Mouse (Mus musculus) limb, embryonic 10.5 days (tissue): Measurements from ENCODE around the gene Prkce. TPM values are rescaled to one million over a fixed set of nuclear protein-coding genes. Genes with fewer than 3 reads are reported as not detected.
"Not testable (repeated sequence)": the region's sequence is repeated elsewhere in the genome, so short reads cannot be mapped to it uniquely, and the experiment has no call there.

Experiments
- DNase-seq: peaks from one replicate; pipeline ENCODE4 v3.0.0-alpha.2; 2017; ENCODE audit warnings: low spot score
- H3K27ac ChIP-seq: fragments of 300-500 bp; sonication (generic); 2 replicates; pipeline ENCODE4 v1.5.1; 2016; ENCODE audit warnings: mild to moderate bottlenecking
- H3K27me3 ChIP-seq: fragments of 300-500 bp; sonication (generic); 2 replicates; pipeline ENCODE4 v1.6.1; 2016; ENCODE audit warnings: low read depth, mild to moderate bottlenecking; ENCODE audit not compliant: poor library complexity, severe bottlenecking
- H3K36me3 ChIP-seq: fragments of 300-500 bp; sonication (generic); 2 replicates; pipeline ENCODE4 v1.6.1; 2016; ENCODE audit warnings: mild to moderate bottlenecking, moderate library complexity
- H3K4me1 ChIP-seq: fragments of 300-500 bp; sonication (generic); 2 replicates; pipeline ENCODE4 v1.6.1; 2016
- H3K4me3 ChIP-seq: fragments of 300-500 bp; sonication (generic); 2 replicates; pipeline ENCODE4 v1.5.1; 2016; ENCODE audit warnings: mild to moderate bottlenecking, moderate library complexity
- H3K9me3 ChIP-seq: fragments of 300-500 bp; sonication (generic); replicated peaks from 2 replicates; pipeline ENCODE4 v1.6.1; 2016; ENCODE audit warnings: mild to moderate bottlenecking
- WGBS: fragments of 180-500 bp; shearing (Covaris S2); methylation state at CpG from one replicate; pipeline ENCODE4 v1.1.7; 2016; 5-methylcytosine and 5-hydroxymethylcytosine counted together
- polyA plus RNA-seq: library from polyadenylated mRNA; unstranded; fragments of >200 nt; fragmentation: Nextera tagmentation; extraction: Ambion mirVana; gene quantifications from 2 replicates; pipeline ENCODE4 v1.2.1, GENCODE M21; 2016

The Prkce gene
- polyA plus RNA-seq, 1 experiment from 2014 or later = 4.9 TPM

DNA sequence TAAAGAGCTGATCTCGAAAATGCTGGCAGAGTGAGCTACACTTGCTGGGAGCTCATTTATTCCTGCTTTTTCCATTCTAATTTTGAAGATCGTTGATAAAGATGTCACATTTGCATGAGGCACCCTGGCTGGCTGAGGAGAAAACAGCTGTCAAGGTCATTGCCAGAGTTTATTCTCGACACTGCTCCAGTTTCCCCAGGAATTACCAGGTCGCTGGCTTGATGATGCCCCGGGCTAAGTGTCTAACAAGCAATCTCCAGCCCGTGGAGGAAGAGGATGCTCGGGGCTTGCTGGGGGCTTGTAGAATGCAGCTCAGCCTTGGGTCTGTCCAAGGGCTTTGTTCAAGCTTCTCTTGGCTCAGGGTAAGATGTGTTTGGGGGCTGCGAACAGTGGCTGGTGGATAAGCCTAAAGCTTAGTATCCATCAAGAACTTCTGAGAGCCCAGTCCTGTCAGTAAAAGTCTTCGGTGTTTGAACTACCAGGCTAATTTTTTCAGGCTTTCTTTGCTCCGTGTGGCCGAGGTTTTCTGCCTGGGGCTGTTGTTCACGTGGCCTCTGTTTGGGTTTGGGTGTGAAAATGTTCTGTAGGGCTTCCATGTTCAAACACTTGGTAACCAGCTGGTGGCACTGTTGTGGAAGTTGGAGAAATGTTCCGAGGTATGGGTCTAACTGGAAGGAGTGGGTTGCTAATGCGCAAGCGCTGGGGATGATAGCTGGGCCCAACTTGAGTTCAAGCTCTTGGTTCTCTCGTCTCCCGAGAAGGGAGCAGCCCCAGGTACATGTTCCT lies 293.3 kb downstream of the Prkce start:
- no peaks in the 10 kb centered on the region for H3K36me3 ChIP-seq
- H3K27me3 ChIP-seq = no peaks in the 10 kb centered on the region
- DNase-seq = no peak
- no peak overlapping the region for H3K4me3 ChIP-seq
- H3K9me3 ChIP-seq = no peaks in the 10 kb centered on the region
- no peak overlapping the region for H3K27ac ChIP-seq
- WGBS = 78% methylated on average over 17 of the region's 17 CpGs
- peaks cover 33% of the 10 kb centered on the region for H3K4me1 ChIP-seq

DNA sequence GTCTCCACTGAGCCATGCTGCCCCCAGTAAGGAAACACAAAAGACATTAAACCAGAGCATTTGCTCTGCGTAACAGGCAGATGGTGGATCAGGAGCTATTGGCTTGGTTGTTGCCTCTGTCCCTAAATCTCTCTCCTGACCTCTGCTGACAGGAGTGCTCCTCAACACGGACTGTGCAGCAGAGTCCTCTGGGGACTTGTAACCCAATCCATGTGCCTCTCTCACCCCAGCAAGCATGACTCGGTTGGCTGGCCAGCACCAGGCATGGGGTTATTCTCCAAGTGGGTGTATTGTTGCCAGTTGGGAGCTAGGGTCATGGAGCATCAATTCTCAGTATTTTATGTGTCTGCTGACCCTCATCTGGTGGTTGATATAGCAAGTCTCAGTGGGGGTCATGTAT lies 295.8 kb downstream of the Prkce start:
- WGBS = 65% methylated on average over 3 of the region's 3 CpGs
- H3K27me3 ChIP-seq = no peaks in the 10 kb centered on the region

DNA sequence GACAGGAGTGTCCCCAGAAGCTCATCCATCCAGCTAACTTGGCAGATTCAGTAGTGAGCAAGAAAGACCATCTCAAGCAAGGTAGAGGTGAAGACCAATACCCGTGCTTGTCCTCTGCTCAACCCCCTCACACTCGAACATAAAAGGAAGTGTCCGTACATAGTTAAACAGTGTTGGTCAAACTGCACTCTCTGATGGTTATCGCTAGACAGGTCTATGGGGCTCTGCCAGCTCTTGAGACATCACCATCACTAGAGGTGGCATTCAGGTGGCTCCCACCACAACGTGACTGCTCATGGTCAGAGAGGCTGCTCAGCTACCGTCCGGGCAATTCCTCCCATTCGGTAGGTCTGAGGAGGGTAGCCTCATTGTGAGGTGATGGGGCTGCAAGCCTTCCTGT lies 296.6 kb downstream of the Prkce start:
- Histone ChIP-seq H3K9me3 (no peaks in the 10 kb centered on the region), H3K27ac (no peak overlapping the region), H3K36me3 (no peaks in the 10 kb centered on the region), H3K4me3 (no peak overlapping the region), H3K4me1 (peaks cover 44% of the 10 kb centered on the region), H3K27me3 (no peaks in the 10 kb centered on the region)
- WGBS = 91% methylated on average over 8 of the region's 8 CpGs
- no peak for DNase-seq

More for the DNA sequence above, 295.8 kb downstream of the Prkce start:
- Histone ChIP-seq H3K9me3 (no peaks in the 10 kb centered on the region), H3K27ac (no peak overlapping the region), H3K4me1 (peaks cover 40% of the 10 kb centered on the region), H3K4me3 (no peak overlapping the region), H3K36me3 (no peaks in the 10 kb centered on the region)
- no peak for DNase-seq

DNA sequence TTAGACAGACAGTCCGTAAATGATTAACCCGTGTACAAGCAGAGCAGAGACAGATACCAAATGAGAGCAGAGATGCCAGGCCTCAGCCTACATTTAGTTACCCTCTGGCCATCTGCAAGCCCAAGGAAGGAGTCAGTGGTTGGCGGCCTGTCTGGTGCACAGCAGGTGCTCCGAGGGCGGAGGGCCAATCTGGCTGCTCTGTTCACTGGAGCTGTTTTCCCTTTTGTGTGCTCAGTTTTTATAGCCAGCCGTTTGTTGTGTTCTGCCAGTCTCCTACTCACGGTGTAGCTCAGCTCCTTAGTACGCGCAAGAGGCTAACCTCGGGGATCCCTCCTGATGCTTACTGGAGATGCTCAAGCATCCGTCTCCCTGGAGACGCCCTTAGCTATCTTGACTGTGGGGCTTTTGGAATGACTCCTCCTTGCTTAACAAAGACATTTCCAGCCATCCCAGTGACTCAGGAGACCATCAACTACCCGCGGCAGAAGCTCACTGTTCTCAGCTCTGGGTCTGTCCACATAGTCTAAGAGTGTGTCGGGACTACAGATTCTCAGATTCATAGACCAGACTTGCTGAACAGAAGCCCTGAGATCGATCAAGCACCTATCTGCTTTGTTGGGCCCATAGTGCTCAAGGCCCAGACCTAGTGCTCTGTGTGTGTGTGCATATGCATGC lies 297.2 kb downstream of the Prkce start:
- Histone ChIP-seq H3K36me3 (no peaks in the 10 kb centered on the region), H3K9me3 (no peaks in the 10 kb centered on the region), H3K4me3 (no peak overlapping the region), H3K4me1 (peaks cover 42% of the 10 kb centered on the region), H3K27ac (no peak overlapping the region; the same call in 1 of the 2 replicates), H3K27me3 (no peaks in the 10 kb centered on the region)
- 80% methylated on average over 16 of the region's 16 CpGs for WGBS
- DNase-seq = no peak

DNA sequence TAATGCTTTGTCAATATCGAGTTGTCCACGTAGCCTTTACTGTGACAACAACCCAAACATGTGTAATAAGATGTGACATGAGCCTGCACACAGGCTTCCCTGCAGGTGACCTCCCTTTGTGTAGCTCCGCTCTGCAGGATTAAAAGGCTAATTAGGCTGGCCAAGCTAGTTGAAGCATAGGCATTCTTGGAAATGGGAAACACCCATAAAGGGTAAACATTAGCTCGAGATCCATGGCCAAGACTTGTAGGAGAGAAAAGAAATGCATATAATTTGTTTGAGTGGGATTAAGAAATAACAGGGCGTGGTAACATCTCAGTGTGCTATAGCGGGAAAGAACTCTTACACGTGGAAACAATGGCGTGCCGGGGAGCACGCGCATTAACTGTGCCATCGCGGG lies 298.3 kb downstream of the Prkce start:
- WGBS = 91% methylated on average over 13 of the region's 13 CpGs
- H3K9me3 ChIP-seq = no peaks in the 10 kb centered on the region
- no peaks in the 10 kb centered on the region for H3K27me3 ChIP-seq
- H3K27ac ChIP-seq = no peak overlapping the region
- no peak for DNase-seq
- peaks cover 39% of the 10 kb centered on the region for H3K4me1 ChIP-seq
- H3K4me3 ChIP-seq = no peak overlapping the region
- H3K36me3 ChIP-seq = no peaks in the 10 kb centered on the region

DNA sequence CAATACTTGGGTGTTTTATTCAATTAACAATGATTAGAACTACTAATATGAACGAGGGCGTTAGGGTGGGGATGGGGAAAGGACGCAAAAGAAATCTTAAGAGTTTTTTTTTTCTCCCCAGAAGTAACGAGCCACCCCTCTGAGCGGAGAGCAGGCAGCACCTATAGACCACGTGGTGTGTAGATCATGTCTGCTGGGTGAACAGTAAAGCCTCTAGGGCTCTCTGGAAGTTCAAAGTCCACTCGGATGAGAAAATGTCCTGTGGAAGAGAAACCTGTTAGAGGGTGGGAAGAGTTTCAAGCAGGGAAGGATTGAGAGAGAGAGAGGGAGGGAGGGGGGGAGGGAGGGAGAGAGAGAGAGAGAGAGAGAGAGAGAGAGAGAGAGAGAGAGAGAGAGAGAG lies 298.8 kb downstream of the Prkce start:
- Histone ChIP-seq H3K27ac (no peak overlapping the region), H3K9me3 (no peaks in the 10 kb centered on the region), H3K4me3 (no peak overlapping the region), H3K27me3 (no peaks in the 10 kb centered on the region), H3K36me3 (no peaks in the 10 kb centered on the region), H3K4me1 (peaks cover 39% of the 10 kb centered on the region)
- no peak for DNase-seq
- WGBS = 87% methylated on average over 7 of the region's 7 CpGs

DNA sequence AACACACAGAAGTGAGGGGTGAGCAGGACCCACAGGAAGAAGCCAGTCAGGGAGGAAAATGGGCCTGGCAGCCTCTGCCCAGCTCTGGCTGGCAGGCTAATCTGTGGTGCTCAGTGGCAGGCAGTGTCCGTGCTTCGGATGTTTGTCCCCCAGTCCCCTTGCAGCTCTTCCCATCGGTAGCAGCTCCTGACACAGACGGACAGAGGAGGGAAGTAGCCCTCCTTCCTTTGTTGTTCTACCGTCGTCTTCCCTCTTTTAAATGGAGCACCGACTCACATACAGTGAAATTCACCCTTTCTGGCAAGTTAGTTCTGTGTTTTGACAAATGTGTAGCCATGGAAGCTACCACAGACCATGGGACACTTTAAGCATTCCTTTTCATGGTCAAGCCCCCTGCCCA lies 299.3 kb downstream of the Prkce start:
- 66% methylated on average over 7 of the region's 7 CpGs for WGBS
- no peak overlapping the region for H3K27ac ChIP-seq
- DNase-seq = no peak
- H3K4me3 ChIP-seq = no peak overlapping the region
- H3K27me3 ChIP-seq = no peaks in the 10 kb centered on the region
- peaks cover 39% of the 10 kb centered on the region for H3K4me1 ChIP-seq
- no peaks in the 10 kb centered on the region for H3K36me3 ChIP-seq
- H3K9me3 ChIP-seq = no peaks in the 10 kb centered on the region

DNA sequence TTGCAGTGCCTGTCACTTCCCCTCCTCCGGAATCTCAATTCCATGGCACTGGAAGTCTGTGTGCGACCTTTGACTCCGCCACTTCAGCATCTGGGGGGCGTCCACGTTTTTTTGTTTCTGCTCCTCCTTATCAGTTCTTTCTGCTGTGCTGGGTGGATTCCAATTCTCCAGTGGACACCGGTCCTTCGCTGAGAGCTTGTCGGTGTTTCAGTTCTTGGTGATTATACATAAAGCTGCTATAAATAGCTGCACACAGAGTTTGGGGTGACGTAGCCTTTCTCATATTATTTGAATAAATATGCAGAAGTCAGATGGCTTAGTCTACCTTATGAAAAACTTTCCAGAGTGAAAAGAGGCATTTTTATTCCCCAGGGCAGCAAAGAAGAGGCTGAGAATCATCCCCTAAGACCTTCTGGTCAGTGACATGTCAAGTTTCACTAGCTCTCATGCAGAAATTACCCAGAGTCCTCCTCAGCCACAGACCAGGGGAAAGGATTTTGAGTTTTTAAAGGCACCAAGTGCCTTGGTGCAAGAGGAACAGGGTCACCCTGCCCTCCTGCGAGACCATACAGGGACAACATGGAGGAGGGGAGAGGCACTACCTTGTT lies 299.8 kb downstream of the Prkce start:
- DNase-seq = no peak
- WGBS = 70% methylated on average over 10 of the region's 10 CpGs
- Histone ChIP-seq H3K27ac (no peak overlapping the region), H3K4me1 (peaks cover 39% of the 10 kb centered on the region), H3K36me3 (no peaks in the 10 kb centered on the region), H3K27me3 (no peaks in the 10 kb centered on the region), H3K9me3 (no peaks in the 10 kb centered on the region), H3K4me3 (no peak overlapping the region)

DNA sequence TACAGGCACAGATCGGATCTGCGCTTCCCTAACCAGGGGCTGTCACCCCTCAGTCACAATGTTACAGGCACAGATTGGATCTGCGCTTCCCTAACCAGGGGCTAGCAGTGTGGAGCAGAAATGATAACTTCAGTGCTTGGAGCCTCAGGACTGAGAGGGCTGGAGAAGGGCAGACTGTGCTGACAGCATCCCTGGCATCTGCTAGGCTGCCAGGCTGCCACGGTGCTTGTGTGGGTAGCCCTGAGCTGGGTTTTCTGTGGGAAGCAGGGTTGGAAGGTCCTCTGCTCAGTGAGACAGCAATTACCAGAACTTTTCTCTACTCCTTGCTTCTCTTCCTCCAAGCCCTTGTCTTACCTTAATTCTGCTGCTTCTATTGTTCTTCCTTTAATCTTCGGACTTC lies 300.4 kb downstream of the Prkce start:
- Histone ChIP-seq H3K4me1 (peaks cover 39% of the 10 kb centered on the region), H3K4me3 (no peak overlapping the region), H3K9me3 (no peaks in the 10 kb centered on the region), H3K27me3 (no peaks in the 10 kb centered on the region), H3K27ac (0 out of 2 replicates have a peak overlapping the region, but pooled peaks have one; percentile 33), H3K36me3 (no peaks in the 10 kb centered on the region)
- WGBS = 87% methylated on average over 5 of the region's 5 CpGs
- no peak for DNase-seq

DNA sequence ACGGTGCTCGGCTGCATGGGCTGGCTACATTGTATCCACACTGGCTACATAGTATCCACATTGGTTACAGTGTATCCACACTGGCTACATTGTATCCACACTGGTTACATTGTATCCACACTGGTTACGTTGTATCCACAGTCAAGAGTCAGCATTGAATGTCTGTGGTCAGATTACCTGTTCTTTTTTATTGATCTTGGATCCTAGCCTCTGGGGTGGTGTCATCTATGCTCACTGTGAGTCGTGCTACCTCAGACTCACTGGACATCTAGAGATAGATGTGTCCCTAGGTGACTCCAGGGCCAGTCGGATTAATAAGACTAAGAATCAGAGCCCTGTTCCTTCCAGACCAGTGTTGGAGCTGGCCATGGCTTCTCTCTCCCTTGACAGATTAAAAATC lies 302.6 kb downstream of the Prkce start:
- no peak for DNase-seq
- Histone ChIP-seq H3K36me3 (no peaks in the 10 kb centered on the region), H3K4me3 (no peak overlapping the region), H3K27me3 (no peaks in the 10 kb centered on the region), H3K4me1 (peaks cover 25% of the 10 kb centered on the region), H3K27ac (no peak overlapping the region), H3K9me3 (no peaks in the 10 kb centered on the region)
- 89% methylated on average over 5 of the region's 5 CpGs for WGBS

DNA sequence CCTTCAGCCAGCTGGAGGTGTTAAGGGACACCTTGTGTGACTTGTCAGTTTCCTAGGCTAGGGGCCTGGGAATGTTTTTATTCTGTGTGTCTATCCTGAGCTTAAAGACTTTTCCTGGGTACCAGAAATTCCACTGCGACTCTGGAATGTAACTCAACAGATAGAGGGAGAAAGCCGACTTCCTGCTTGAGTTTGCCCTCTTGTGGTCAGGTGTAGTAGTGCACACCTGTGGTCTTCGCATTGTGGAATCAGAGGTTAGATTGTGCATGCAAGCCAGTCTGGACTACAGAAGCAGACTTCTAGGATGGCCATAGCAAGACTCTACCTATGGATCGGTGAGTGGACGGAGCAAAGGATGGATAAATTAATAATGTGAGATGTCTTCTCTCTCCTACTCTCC lies 304.1 kb downstream of the Prkce start:
- no peaks in the 10 kb centered on the region for H3K27me3 ChIP-seq
- H3K27ac ChIP-seq = no peak overlapping the region
- H3K36me3 ChIP-seq = no peaks in the 10 kb centered on the region
- WGBS = 41% methylated on average over 5 of the region's 5 CpGs
- peaks cover 14% of the 10 kb centered on the region for H3K4me1 ChIP-seq
- H3K4me3 ChIP-seq = no peak overlapping the region
- DNase-seq = peak; percentile 64
- no peaks in the 10 kb centered on the region for H3K9me3 ChIP-seq

DNA sequence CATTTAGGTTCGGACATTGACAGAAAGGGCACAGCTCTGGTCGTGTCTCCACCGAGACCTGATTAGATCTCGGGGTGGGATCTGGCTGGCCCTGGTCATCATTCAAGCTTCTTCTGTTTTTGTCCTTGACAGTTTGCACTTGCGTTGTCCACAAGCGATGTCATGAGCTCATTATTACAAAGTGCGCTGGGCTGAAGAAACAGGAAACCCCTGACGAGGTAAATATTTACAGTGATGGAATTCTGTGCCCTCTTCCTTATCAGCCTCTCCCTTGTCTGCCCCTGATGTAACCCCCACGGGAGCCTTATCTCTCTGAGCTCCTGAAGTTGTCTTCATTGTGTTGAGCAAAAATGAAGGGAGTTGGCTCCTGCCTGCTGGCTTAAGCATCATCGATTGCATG lies 309.1 kb downstream of the Prkce start:
- Histone ChIP-seq H3K27ac (no peak overlapping the region), H3K4me3 (no peak overlapping the region), H3K4me1 (no peaks in the 10 kb centered on the region), H3K9me3 (no peaks in the 10 kb centered on the region), H3K36me3 (no peaks in the 10 kb centered on the region), H3K27me3 (no peaks in the 10 kb centered on the region)
- 87% methylated on average over 10 of the region's 10 CpGs for WGBS
- no peak for DNase-seq

DNA sequence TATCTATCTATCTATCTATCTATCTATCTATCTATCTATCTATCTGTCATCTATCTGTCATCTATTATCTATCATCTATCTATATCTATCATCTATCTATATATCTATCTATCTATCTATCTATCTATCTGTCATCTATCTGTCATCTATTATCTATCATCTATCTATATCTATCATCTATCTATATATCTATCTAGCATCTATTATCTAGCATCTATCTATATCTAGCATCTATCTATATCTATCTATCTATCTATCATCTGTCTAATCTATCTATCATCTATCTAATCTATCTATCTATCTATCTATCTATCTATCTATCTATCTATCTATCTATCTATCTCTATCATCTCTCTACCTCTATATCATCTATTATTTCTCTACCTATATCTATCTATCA lies 309.8 kb downstream of the Prkce start:
- not testable (repeated sequence) for H3K27ac ChIP-seq, H3K27me3 ChIP-seq, H3K4me3 ChIP-seq, H3K36me3 ChIP-seq, DNase-seq, H3K9me3 ChIP-seq, H3K4me1 ChIP-seq
